Mouse (Mus musculus) liver, postnatal 0 days (tissue): ENCODE measurements at regions not wholly inside any gene's neighbourhood (a gene's known extent, or its start where the extent isn't known, plus 50 kb on each side); places are given as distances from the start of the nearest gene placed in this dataset.

Source experiments
- CTCF ChIP-seq: sonication (generic); IDR thresholded peaks from 2 replicates; pipeline ENCODE4 v1.5.1; 2016; ENCODE audit warnings: antibody characterized with exemption, low read depth
- EP300 ChIP-seq: IDR thresholded peaks from 2 replicates; pipeline ENCODE4 v1.6.1; 2016; ENCODE audit warnings: antibody characterized with exemption, low read depth, mild to moderate bottlenecking

DNA sequence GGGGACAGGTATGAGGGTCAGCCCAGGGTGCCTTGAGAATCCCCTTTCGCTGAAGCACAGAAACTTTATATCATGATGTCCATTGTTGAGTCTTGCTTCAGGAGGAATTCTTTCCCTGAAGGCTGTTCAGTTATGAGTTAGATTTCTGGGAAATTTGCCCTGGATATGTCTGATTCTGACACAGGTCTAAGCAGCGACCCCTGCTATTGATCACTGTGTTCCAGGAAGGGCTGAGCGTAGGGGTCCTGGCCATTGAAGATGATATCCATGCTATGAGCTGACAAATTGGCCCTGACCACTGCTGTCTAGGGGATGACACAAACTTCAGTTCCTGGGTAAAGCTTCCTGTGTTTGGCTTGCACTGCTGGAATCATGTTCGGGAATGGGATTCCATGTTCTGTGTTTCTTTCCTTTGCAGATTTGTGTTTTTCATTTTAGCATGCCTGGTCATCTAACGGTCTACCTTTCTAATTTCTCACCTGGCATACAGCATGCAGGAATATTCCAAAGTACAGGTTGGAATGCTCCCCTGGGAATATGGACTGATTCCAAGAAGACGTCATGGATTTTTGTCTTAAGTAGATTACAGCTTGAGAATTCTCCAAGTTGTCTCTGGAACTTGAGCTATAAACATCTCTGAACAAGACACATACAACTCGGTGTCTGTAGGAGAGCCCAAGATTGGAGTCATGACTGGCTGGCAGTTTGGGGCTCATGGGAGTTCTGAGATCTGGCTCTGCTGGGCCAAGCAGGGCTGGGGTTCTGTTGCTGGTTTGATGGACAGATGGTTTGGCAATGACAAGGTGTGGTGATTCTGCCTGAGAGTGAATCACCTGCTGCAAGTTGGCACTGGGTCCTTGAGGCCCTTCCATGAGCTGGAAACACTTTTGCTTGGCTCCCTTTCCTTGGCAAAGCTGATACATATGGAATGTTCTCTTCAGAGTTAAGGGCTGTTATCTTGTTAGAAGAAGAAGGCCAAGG lies 104.4 kb downstream of the Ttc32 start:
- TF ChIP-seq CTCF: no peak
- TF ChIP-seq EP300: no peak
